Mouse (Mus musculus): ENCODE measurements around the gene Gm27029.

DNA sequence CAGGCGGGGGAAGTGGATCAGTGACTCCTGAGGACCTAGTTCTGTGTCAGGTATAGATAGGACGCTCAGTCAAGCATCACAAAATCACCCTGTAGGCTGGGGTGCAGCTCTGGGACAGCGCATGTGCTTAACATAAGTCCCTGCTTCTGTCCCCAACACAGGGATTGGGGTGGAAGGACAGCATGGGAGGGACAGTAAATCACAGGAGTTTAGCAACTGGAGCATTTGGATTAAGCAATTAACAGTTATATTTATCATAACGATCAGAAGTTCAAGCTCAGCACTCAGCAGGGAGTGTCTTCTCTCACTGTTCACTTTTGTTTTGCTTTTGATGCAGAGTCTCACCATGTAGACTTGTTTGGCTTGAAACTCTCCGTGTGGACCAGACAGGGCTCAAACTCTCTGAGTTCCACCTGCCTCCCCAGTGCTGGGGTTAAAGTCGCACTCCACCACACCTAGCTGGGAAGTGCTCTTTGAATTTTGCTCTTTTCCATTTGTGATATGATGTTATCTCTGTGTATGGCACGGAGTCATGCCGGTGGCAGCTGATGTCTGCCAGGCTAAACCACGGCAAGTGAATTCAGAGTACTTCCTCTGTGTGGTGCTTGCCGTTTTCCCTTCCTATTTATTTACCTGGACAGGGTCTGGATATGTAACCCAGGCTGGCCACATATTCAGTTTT is 27.6 kb upstream of the Gm27029 start:
- TF ChIP-seq POLR2A (IDR thresholded peaks at IDR 0.05; ENCODE audit: borderline replicate concordance, low read depth, low read length) (no peak), CTCF (IDR thresholded peaks at IDR 0.05; ENCODE audit: low read depth, low read length) (no peak)

Data from bone marrow macrophage, adult 2 months (primary cell).